Mouse (Mus musculus) heart, postnatal 10 days (tissue): ENCODE results near the gene Zfp637. TPM values are rescaled to one million over a fixed set of nuclear protein-coding genes. Genes with fewer than 3 reads are reported as not detected.
"Not testable (repeated sequence)": the region's sequence is repeated elsewhere in the genome, so short reads cannot be mapped to it uniquely, and the experiment has no call there.

ENCODE experiments used
- DNase-seq, 2 experiments: peaks; one replicate each; pipeline ENCODE4 v3.0.0; 2021
- intact Hi-C: fragments of 180-260 bp; cut with DNase I; formaldehyde crosslinking; loops from one replicate; pipeline ENCODE4 v1.15.1; 2025
- total RNA-seq, 2 experiments: library from RNA; stranded (reverse); gene quantifications; 2 replicates each; pipeline ENCODE4 v1.2.3; 2021

Zfp637 gene
- total RNA-seq, 2 experiments from 2014 or later: 33.0 to 45.2 TPM

DNA sequence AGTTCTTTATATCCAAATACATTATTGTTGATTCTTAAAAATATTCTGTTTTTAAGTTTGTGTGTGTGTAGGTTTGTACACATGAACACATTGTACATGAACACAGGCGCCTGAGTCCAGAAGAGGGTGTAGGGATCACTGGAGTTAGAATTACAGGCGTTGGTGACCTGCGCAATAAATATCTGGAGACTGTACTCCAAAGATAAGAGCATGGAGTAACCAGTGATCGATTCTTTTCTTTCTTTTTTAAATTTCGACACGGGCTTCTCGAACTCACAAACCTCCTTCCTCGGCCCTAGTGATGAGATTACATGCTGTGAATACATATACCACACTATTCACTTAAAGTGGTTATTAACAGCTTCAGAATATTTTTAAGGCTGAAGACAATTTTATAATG is 21.5 kb downstream of the Zfp637 start:
- intact Hi-C loops: no loop called here
- DNase-seq: no peak

GRCm38 (mm10) chr6:117862899-117863620 is 22.1 kb downstream of the Zfp637 start:
- peak; percentile 26 to 55 for DNase-seq
- intact Hi-C loops: no loop called here

- intact Hi-C loops: no loop called here
Measured at GRCm38 (mm10) chr6:117863751-117864150, 22.8 kb downstream of the Zfp637 start.

GRCm38 (mm10) chr6:117868187-117868586 is 27.2 kb downstream of the Zfp637 start:
- intact Hi-C loops: no loop called here
- DNase-seq: no peak

More at GRCm38 (mm10) chr6:117863751-117864150, 22.8 kb downstream of the Zfp637 start:
- DNase-seq: no peak

- intact Hi-C loops: no loop called here
- DNase-seq: no peak
Measured at GRCm38 (mm10) chr6:117871034-117871433, 30.1 kb downstream of the Zfp637 start.

GRCm38 (mm10) chr6:117873450-117873849 is 32.5 kb downstream of the Zfp637 start:
- DNase-seq, intact Hi-C loops: not testable (repeated sequence)

GRCm38 (mm10) chr6:117874621-117875281 is 33.8 kb downstream of the Zfp637 start:
- intact Hi-C loops: loop anchor here (5.0 kb wide), 1 partner anchor 32 kb away; the partner anchor contains the start of gene Zfp637

DNA sequence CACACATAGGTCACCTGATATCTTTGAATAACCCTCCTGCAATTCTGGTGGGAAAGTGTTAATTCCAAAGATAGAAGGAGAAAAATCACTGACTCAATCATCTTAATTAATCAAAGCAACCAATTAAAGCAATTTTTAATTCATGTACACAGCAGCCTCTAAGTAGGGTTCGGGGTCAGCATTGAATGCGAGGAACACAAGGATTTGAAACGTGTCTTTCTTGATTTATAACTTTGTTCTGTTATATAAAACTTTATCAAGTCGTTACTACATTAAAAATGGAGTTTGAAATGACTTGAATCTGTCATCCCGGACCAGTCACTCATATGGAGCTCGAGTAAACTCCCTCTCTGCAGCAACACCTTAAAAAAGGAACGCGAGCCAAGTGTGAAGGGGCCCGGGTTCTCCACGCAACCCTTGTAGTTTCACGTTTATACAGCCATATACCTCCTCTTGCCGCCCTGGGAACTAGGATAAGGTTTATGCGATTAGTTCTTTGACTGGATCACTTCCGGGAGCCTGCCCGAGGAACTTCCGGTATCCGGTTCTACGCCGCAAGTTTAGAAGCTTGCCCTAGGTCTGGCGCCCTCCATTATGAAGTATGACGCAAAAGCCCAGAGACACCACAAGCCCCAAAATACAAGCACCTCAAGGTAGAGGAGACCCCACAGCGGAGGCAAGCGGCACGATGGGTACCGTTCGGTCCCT is 37.9 kb downstream of the Zfp637 start:
- intact Hi-C loops: loop anchor here (1.0 to 5.0 kb wide), 3 partner anchors 37 to 44 kb away; partner anchors contain the start of gene Zfp637
- peak; percentile 93 to 94 for DNase-seq

More at GRCm38 (mm10) chr6:117874621-117875281, 33.8 kb downstream of the Zfp637 start:
- no peak for DNase-seq

GRCm38 (mm10) chr6:117879408-117880115 is 38.6 kb downstream of the Zfp637 start:
- intact Hi-C loops: loop anchor here (2.0 to 5.0 kb wide), 3 partner anchors 27 to 37 kb away; partner anchors contain the start of gene Zfp637
- peak; percentile 100 for DNase-seq

GRCm38 (mm10) chr6:117880394-117880838 is 39.4 kb downstream of the Zfp637 start:
- DNase-seq: peak in 1 of 2 experiments; percentile 19
- intact Hi-C loops: loop anchor here (2.0 kb wide), 1 partner anchor 26 kb away; no protein-coding TSS in a partner anchor

- intact Hi-C loops: loop anchor here (2.0 kb wide), 1 partner anchor 26 kb away; no protein-coding TSS in a partner anchor
- no peak for DNase-seq
Measured at GRCm38 (mm10) chr6:117881229-117881628, 40.2 kb downstream of the Zfp637 start.

DNA sequence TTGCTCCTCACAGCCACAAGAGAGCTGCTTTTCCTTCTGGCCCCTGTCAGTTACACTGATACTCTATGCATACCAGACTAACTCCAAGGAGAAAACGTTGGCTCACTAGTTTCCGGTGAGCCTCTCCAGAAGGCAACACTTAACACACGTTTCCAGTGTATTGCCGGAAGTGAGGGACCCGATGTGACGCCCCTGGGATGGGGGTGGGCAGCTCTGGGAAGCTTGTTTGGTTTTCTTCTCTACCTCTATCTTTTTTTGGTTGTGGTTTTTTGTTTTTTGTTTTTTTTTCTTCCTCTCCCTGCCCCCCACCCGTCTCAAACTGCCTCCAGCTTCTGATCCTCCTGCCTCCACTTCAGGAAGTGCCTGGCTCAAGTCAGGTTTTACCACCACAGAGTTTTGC is 41.0 kb downstream of the Zfp637 start:
- DNase-seq: no peak
- intact Hi-C loops: loop anchor here (2.0 kb wide), 1 partner anchor 25 kb away; no protein-coding TSS in a partner anchor

- intact Hi-C loops: no loop called here
- DNase-seq: no peak
Measured at GRCm38 (mm10) chr6:117885943-117886342, 45.0 kb downstream of the Zfp637 start.

GRCm38 (mm10) chr6:117888032-117888431 is 47.1 kb downstream of the Zfp637 start:
- intact Hi-C loops: no loop called here

GRCm38 (mm10) chr6:117888642-117889096 is 47.7 kb downstream of the Zfp637 start:
- no peak for DNase-seq
- intact Hi-C loops: no loop called here

More at GRCm38 (mm10) chr6:117888032-117888431, 47.1 kb downstream of the Zfp637 start:
- DNase-seq: no peak

GRCm38 (mm10) chr6:117890257-117890656 is 49.3 kb downstream of the Zfp637 start:
- intact Hi-C loops: no loop called here
- no peak for DNase-seq

DNA sequence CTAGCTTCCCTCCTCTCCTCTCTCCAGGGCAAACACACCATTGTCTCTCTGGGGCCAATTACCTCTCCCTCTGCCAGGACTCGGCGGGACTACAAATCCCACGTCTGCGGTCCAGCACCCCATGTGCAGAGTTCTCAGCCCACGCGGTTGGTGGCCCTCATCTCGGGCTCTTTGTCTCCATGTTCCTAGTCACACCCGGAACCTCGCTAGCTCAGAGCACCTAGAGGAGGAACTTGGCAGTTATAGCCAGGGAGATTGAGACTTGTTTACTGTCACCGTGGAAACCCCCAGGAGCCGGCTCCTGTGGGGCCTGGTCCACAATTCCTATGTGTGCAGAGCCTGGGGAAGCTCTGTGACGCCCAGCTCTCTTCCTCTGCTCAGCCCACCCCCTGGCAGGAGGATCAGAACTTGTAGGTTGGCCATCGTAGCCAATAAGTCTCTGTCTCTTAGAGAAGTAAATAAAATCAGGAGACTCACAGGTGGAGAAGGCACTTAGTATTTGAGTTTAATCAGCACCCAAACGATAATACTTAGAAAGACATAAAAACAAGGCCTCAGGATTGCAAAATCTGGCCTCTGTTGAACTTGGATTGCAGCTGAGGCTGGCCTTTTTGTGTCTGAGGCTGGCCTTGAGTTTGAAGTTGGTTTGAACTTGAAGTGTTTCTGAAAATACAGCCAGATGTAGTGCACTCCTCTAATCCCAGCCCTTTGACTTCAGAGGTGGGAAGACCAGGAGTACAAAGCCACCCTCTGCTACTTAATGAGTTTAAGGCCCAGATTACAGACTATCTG is 50.6 kb downstream of the Zfp637 start:
- intact Hi-C loops: no loop called here
- no peak for DNase-seq

DNA sequence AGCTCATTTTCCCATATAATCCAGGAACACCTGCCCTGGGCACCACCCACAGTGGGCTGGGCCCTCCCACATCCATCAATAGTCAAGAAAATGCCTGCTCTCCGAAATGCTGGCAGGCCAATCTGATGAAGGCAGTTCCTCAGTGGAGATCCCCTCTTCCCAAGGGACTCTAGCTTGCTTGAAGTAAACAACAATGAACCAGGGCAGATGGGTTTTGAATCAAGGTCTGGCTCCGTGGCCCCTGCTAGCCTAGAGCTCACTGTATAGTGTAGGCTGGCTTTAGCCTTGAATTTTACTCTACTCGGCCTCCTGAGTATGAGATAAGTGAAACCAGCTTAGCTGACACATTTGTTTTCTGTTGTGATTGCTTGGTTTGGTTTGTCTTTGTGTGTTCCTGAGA is 51.4 kb downstream of the Zfp637 start:
- DNase-seq: no peak
- intact Hi-C loops: no loop called here

- DNase-seq: no peak
- intact Hi-C loops: no loop called here
Measured at GRCm38 (mm10) chr6:117893435-117893834, 52.5 kb downstream of the Zfp637 start.
